Mouse (Mus musculus): ENCODE measurements at regions not wholly inside any gene's neighbourhood (a gene's known extent, or its start where the extent isn't known, plus 50 kb on each side); places are given as distances from the start of the nearest gene placed in this dataset.

DNA sequence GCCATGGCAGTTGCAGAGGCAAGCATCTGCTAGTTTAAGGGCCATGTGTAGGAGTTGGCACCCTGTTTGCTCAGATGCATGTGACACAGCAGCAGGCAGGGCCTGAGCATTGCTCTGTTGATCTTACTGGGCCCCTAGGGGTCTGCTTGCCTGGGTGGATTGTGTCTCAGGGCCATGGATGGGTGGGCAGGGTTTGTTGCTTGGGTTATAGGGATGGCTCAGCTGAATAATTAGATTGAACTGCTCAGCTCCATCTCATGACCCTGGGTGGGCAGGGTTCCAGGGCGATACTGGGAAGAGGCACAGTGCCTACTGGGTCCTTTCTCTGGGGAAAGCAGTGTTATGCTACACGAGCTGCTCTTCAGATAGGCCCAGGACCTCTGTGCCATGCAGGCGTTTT, 338.0 kb downstream of the Eipr1 start:
- H3K36me3 ChIP-seq (ENCODE audit: insufficient read depth, low read length), result no peaks in the 10 kb centered on the region
- peaks cover 3% of the 10 kb centered on the region; the same call in 1 of the 2 replicates for H3K27me3 ChIP-seq (ENCODE audit: insufficient read depth, low read length)
- H3K4me1 ChIP-seq (replicated peaks; ENCODE audit: low read depth, low read length), result peaks cover 21% of the 10 kb centered on the region
- no peak for TF ChIP-seq CTCF (conservative IDR thresholded peaks at IDR 0.05; ENCODE audit: low read length)
- no peak for TF ChIP-seq NANOG (IDR thresholded peaks at IDR 0.05; ENCODE audit: borderline replicate concordance, low read length)
- no peak for TF ChIP-seq POU5F1 (IDR thresholded peaks at IDR 0.05; ENCODE audit: borderline replicate concordance, low read length)
- H3K4me3 ChIP-seq (replicated peaks; ENCODE audit: low read length), result no peak overlapping the region
- H3K9me3 ChIP-seq (ENCODE audit: low read length), result no peaks in the 10 kb centered on the region

DNA sequence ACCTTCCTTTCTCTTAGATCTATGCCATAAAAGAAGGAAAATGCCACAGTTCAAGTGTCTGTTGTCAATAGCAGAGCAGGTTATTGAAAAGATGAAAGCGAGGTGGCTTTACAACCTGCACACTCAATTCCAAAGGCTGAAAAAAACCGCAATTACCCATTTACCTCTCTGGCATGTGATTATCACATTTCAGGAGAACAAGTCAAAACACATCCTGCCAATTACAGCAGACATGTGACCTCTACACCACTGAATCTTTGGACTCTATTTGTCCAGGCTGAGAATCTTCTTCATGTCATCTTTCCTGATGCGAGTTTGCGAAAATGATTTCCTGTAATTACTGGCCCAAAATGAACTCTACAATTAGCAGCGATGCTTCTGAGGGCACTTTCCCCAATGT, 338.8 kb downstream of the Eipr1 start:
- Histone ChIP-seq H3K36me3 (ENCODE audit: insufficient read depth, low read length) (no peaks in the 10 kb centered on the region), H3K4me3 (replicated peaks; ENCODE audit: low read length) (no peak overlapping the region), H3K9me3 (ENCODE audit: low read length) (no peaks in the 10 kb centered on the region), H3K4me1 (replicated peaks; ENCODE audit: low read depth, low read length) (peaks cover 29% of the 10 kb centered on the region), H3K27me3 (ENCODE audit: insufficient read depth, low read length) (peaks cover 3% of the 10 kb centered on the region; the same call in 1 of the 2 replicates)
- no peak for TF ChIP-seq NANOG (IDR thresholded peaks at IDR 0.05; ENCODE audit: borderline replicate concordance, low read length)
- TF ChIP-seq POU5F1 (IDR thresholded peaks at IDR 0.05; ENCODE audit: borderline replicate concordance, low read length), result no peak
- no peak for TF ChIP-seq CTCF (conservative IDR thresholded peaks at IDR 0.05; ENCODE audit: low read length)

GRCm38 (mm10) chr12:29095406-29096032, 343.9 kb downstream of the Eipr1 start:
- Histone ChIP-seq H3K4me3 (replicated peaks; ENCODE audit: low read length) (0 out of 2 replicates have a peak overlapping the region, but pooled peaks have one; percentile 20), H3K36me3 (ENCODE audit: insufficient read depth, low read length) (no peaks in the 10 kb centered on the region), H3K9me3 (ENCODE audit: low read length) (no peaks in the 10 kb centered on the region), H3K27me3 (ENCODE audit: insufficient read depth, low read length) (peaks cover 12% of the 10 kb centered on the region; the same call in 1 of the 2 replicates), H3K4me1 (replicated peaks; ENCODE audit: low read depth, low read length) (peaks cover 49% of the 10 kb centered on the region)
- TF ChIP-seq POU5F1 (IDR thresholded peaks at IDR 0.05; ENCODE audit: borderline replicate concordance, low read length), result no peak
- TF ChIP-seq CTCF (conservative IDR thresholded peaks at IDR 0.05; ENCODE audit: low read length), result no peak
- TF ChIP-seq NANOG (IDR thresholded peaks at IDR 0.05; ENCODE audit: borderline replicate concordance, low read length), result 0 out of 2 replicates have a peak, but pooled peaks have one; percentile 48

DNA sequence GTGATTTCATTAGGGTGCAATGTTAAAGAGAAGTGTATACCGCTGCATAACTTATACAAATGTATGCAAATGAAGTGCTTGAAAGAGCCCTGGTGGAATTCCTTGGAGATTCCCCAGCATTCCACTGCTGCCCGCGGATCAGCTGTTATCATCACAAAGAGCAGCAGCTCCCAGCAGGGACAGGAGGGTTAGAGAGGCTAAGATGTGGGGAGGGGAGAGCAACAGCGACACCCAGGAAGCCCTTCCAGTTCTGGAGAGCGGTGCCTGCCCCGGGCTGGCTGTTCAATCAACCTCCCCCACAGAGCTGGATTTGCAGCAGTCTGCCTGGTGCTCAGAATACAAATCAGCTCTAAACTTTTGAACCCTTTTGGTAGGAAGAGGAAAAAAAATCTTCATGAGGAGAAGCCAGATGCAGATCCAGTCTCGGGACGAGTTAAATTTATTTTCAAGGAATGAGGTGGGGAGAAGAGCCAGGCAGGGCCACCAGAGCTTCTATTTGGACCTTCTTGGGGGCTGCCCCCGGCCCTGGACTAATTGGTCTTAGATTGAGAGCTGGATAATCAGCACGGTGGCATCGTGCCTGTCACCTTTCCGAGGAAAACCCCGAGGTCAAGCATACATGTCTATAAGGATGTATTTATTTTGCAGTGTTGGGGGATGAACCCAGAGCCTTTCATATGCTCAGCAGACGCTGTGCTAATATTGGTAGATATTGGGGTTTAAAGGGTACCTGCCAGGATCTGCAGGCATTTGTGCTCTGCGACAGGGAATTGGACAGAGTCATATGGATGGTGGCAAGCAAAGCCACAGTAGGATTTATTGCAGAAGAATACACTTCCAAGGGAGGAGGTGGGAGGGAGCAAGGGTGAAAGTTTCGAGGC, 344.7 kb downstream of the Eipr1 start:
- Histone ChIP-seq H3K27me3 (ENCODE audit: insufficient read depth, low read length) (peaks cover 12% of the 10 kb centered on the region; the same call in 1 of the 2 replicates), H3K9me3 (ENCODE audit: low read length) (no peaks in the 10 kb centered on the region), H3K36me3 (ENCODE audit: insufficient read depth, low read length) (no peaks in the 10 kb centered on the region), H3K4me3 (replicated peaks; ENCODE audit: low read length) (0 out of 2 replicates have a peak overlapping the region, but pooled peaks have one; percentile 32), H3K4me1 (replicated peaks; ENCODE audit: low read depth, low read length) (peaks cover 49% of the 10 kb centered on the region)
- TF ChIP-seq CTCF (conservative IDR thresholded peaks at IDR 0.05; ENCODE audit: low read length), result no peak
- no peak for TF ChIP-seq NANOG (IDR thresholded peaks at IDR 0.05; ENCODE audit: borderline replicate concordance, low read length)
- TF ChIP-seq POU5F1 (IDR thresholded peaks at IDR 0.05; ENCODE audit: borderline replicate concordance, low read length), result peak; percentile 88

- Histone ChIP-seq H3K36me3 (ENCODE audit: insufficient read depth, low read length) (no peaks in the 10 kb centered on the region), H3K9me3 (ENCODE audit: low read length) (peaks cover 2% of the 10 kb centered on the region; the same call in 1 of the 2 replicates), H3K4me3 (replicated peaks; ENCODE audit: low read length) (no peak overlapping the region), H3K4me1 (replicated peaks; ENCODE audit: low read depth, low read length) (peaks cover 24% of the 10 kb centered on the region), H3K27me3 (ENCODE audit: insufficient read depth, low read length) (peaks cover 9% of the 10 kb centered on the region; the same call in 1 of the 2 replicates)
- TF ChIP-seq CTCF (conservative IDR thresholded peaks at IDR 0.05; ENCODE audit: low read length) (no peak), NANOG (IDR thresholded peaks at IDR 0.05; ENCODE audit: borderline replicate concordance, low read length) (no peak), POU5F1 (IDR thresholded peaks at IDR 0.05; ENCODE audit: borderline replicate concordance, low read length) (no peak)
These were observed 348.5 kb downstream of the Eipr1 start for GRCm38 (mm10) chr12:29100042-29100570.

- Histone ChIP-seq H3K27me3 (ENCODE audit: insufficient read depth, low read length) (no peaks in the 10 kb centered on the region), H3K36me3 (ENCODE audit: insufficient read depth, low read length) (no peaks in the 10 kb centered on the region), H3K4me1 (replicated peaks; ENCODE audit: low read depth, low read length) (peaks cover 5% of the 10 kb centered on the region; the same call in 1 of the 2 replicates), H3K4me3 (replicated peaks; ENCODE audit: low read length) (no peak overlapping the region), H3K9me3 (ENCODE audit: low read length) (peaks cover under 1% of the 10 kb centered on the region; the same call in 1 of the 2 replicates)
- TF ChIP-seq CTCF (conservative IDR thresholded peaks at IDR 0.05; ENCODE audit: low read length) (no peak), NANOG (IDR thresholded peaks at IDR 0.05; ENCODE audit: borderline replicate concordance, low read length) (no peak), POU5F1 (IDR thresholded peaks at IDR 0.05; ENCODE audit: borderline replicate concordance, low read length) (no peak)
These were observed 355.5 kb downstream of the Eipr1 start for GRCm38 (mm10) chr12:29106893-29107719.

DNA sequence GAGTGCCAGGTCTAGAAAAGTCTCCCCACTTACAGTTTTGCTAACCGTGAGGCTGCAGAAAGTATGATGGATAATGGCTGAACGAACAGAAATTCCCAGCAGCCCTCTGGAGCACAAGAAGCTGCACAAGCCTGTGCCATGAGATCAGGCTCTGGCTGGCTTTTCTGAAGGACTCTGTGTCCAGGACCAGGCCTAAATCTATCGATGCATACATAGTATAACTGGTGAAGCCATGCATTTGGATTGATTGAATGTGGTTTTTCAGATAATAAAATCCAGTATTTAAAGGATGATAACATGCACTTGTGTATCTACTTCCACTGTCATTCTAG, 356.1 kb downstream of the Eipr1 start:
- Histone ChIP-seq H3K36me3 (ENCODE audit: insufficient read depth, low read length) (no peaks in the 10 kb centered on the region), H3K27me3 (ENCODE audit: insufficient read depth, low read length) (no peaks in the 10 kb centered on the region), H3K9me3 (ENCODE audit: low read length) (no peaks in the 10 kb centered on the region), H3K4me1 (replicated peaks; ENCODE audit: low read depth, low read length) (peaks cover 5% of the 10 kb centered on the region; the same call in 1 of the 2 replicates), H3K4me3 (replicated peaks; ENCODE audit: low read length) (no peak overlapping the region)
- TF ChIP-seq NANOG (IDR thresholded peaks at IDR 0.05; ENCODE audit: borderline replicate concordance, low read length), result no peak
- no peak for TF ChIP-seq CTCF (conservative IDR thresholded peaks at IDR 0.05; ENCODE audit: low read length)
- TF ChIP-seq POU5F1 (IDR thresholded peaks at IDR 0.05; ENCODE audit: borderline replicate concordance, low read length), result no peak

All from E14TG2a.4 (cell line).